Mouse (Mus musculus) cerebellum, adult 18-20 months (tissue): ENCODE data around the gene Syne2.
"Not testable (repeated sequence)": the region's sequence is repeated elsewhere in the genome, so short reads cannot be mapped to it uniquely, and the experiment has no call there.

Source experiments
- DNase-seq, 2 experiments: peaks; one replicate each; pipeline ENCODE4 v3.0.0; 2021

The Syne2 gene

DNA sequence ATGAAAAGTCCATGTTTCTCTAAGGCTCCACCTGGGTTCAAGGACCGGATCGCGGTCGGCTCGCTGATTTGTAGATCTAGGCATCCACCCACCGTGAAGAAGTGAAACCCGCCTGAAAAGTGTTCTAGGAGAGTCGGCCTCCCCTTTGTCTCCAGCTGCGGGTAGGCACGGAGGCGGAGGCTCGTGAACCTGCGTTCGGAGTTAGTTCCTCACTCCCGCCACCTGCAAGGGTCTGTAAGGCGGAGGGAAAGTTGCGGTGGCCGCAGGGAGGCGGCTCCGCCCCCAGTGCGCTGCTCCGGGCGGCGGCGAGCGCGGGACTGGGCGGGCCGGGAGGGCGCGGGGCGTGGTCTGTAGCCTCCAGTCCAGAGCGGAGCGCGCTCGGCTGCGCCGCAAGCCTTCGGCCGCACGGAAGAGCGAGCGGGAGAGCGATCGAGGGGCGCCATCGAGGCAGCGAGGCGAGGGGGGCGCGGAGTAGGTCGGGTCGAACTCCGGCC lies at the start of gene Syne2:
Syne2 (plus strand) TSS at position 176 of the 494 bp plus-strand sequence.
- DNase-seq = peak; percentile 79 to 84

- no peak for DNase-seq
These were observed 46.5 kb upstream of the Syne2 start for GRCm38 (mm10) chr12:75771410-75771809.

DNA sequence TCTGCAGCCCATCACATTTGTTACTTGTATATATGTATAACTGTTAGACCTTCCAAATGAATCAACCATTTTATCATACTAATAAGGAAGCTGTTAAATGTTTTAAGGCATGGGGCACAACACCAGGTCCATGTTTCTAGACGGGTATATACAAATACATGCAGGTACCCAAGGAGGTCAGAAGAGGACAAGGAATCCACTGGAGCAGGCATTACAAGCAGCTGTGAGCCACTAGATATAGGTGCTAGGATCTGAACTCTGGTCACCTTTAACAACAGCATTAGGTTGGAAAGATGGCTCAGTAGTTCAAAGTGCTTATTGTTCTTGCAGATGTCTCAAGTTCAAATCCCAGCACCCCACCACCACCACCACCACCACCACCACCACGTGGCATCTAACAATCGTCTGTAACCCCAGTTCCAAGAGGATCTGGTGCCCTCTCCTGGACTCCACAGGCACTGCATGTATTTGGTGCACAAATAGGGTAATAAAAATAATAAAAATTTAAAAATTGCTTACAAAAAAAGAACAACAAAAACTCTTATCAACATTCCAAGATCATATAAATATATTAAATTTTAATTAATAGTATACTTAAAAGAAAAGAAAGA lies 45.4 kb upstream of the Syne2 start:
- DNase-seq = peak; percentile 26 to 44

DNA sequence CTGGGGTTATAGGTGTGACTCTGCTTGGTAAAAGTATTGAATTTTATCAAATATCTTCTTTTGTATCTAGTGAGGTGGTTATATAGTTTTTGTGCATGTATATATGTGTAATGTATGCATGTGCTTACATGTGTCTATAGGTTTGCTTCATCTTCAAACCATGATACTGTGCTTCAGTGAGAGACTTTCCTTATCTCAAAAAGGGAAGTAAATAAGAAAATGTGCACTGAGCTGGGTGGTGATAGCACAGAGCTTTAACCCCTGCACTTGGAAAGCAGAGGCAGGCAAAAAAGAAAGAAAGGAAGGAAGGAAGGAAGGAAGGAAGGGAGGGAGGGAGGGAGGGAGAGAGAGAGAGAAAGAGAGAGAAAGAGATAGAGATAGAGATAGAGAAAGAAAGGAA lies 36.5 kb upstream of the Syne2 start:
- DNase-seq = no peak

DNA sequence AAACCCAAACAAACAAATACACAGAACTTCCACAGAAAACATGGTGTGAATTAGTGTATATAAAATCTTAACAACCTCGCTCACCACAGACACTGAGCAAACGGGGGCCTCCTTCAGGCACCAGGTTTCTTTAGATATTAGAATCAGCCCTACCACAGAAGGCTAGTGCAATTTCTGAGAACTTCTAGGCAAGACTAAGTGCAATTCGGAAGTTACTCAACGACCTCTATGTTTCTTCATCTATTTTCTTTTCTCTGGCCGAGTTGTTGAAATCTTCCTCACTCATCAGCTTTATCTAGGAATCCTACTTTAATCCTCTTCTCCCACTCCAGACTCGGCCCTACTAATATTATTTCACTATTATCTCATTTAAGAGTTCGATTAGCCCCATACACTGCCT lies 35.9 kb upstream of the Syne2 start:
- no peak for DNase-seq

DNA sequence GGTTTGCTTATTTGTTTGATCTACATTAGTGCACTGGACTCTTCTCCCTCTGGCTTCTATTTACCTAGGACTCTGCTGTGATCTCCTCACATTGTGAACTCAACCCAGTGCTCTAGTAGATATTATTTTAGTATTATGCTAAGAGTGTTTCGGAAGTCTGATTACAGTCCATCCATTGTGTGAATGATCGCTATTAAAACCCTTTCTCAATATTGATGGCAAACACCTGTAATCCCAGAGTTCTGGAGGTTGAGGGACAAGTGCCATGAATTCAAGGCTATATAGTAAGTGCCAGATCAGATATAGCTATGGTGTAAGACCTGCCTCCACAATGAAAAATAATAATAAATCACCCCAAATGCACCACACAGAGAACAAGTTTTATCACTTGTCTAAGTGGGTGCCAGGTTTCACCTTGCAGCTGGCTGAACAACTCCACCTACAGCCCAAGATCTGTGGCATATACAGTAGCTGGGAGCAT lies 33.6 kb upstream of the Syne2 start:
- no peak for DNase-seq

DNA sequence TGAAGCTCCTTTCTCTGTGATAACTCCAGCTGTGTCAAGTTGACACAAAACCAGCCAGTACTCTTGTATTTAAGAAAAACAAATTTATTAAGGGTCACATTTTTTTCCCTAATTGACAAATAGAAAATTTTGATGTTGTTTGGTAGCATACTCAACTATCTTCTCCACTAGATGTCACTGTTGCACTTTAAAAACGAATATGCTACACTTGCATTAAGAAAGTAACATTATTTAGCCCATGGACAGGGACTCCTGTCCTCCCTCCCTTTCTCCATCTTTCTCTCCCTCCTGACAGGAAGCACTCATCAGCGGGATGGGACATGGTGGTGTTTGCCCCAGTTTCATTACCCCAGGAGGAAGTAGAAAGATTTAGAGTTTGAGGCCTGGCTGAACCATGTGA lies 31.3 kb upstream of the Syne2 start:
- DNase-seq = not testable (repeated sequence)

DNA sequence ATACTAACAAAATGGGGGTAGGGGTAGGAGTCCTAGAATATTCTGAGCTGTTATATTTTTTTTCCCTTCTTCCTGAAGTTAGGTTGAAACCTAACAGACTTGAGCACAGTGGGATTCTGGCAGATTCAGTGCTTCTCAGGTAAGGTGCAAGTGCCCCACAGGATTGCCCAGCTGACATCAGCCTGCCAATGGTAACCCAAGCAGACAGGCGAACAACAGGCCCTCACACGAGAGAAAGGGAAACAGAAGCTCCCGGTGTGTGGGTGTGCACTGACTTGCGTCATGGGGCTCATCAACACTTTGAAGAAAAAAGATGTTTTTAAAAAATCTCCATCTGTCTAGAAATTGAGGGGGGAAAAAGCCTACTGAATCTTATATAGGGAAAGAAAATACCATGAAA lies 28.5 kb upstream of the Syne2 start:
- peak; percentile 72 to 84 for DNase-seq

DNA sequence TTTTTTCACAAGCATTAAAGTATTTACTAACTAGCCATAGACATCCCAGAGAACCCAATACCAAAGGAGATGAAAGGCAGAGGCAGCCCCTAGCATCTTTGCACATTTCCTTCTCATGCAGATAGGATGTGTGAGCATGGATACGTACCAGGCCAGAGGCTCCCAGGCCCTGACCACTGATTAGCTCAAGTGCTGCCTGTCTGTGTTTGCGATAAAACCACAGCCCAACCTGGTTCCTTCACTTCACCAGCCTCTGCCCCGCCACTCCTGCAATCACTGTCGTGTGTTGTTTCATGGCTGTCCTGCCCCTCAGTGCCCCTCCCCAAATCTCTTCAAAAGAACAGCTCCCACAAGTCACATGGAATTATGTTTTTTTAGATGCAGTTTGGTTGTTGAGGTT lies 23.4 kb upstream of the Syne2 start:
- no peak for DNase-seq

- DNase-seq = no peak
These were observed 21.4 kb upstream of the Syne2 start for GRCm38 (mm10) chr12:75796510-75796909.

GRCm38 (mm10) chr12:75806281-75806680 lies 11.7 kb upstream of the Syne2 start:
- DNase-seq = peak; percentile 28

GRCm38 (mm10) chr12:75813766-75814165 lies 4.2 kb upstream of the Syne2 start:
- no peak for DNase-seq

- no peak for DNase-seq
These were observed 3.4 kb upstream of the Syne2 start for GRCm38 (mm10) chr12:75814551-75814950.

GRCm38 (mm10) chr12:75816981-75817856 lies 715 bp upstream of the Syne2 start:
- no peak for DNase-seq

DNA sequence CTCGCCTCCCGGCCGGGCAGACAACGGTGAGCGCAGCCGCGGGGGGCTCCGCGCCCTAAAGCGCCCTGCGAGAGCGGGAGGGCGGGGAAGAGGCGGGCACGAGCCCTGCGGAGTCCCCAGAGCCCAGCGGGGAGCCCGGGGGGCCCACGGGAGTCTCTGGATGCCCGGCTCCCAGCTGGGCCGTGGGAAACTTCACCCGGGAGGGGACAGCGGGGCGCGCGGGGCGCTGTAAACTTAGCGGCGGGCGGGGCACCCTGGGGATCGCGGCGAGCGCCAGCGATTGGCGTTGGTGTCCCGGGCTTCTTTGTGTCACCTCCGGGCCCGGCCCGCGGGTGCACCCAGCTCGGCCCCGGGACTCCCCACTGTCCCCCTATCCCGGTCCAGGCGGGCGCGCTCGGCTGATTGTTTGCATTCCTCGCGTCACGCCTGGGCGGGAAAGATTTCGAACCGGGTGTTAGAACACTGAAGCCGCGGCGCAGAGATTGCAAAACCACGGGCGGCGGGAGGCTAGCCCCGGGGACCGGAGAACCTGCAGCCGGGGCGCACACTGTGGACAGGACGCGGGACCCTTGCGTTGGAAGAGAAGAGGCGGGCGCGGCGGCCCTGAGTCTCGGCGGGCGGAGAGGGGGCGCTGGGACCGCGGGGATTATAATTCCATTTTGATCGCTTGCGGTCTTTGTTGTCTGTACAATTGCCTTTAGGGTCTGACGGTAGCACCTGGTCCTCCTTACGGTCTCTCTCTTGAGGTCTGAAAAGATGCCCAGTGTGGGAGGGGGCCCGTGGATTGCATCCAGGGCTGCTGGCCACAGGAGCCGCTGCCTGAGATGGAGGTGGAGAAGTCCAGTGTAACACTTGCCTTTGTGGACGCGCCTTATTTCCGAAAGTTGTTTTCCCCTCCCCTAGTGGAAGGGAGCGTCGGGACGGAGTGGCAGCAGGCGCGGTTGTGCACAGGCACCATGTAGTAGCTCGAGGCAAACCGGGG lies 810 bp downstream of the Syne2 start:
- DNase-seq = peak; percentile 51 to 61

- no peak for DNase-seq
These were observed 1.5 kb downstream of the Syne2 start for GRCm38 (mm10) chr12:75819481-75819880.

DNA sequence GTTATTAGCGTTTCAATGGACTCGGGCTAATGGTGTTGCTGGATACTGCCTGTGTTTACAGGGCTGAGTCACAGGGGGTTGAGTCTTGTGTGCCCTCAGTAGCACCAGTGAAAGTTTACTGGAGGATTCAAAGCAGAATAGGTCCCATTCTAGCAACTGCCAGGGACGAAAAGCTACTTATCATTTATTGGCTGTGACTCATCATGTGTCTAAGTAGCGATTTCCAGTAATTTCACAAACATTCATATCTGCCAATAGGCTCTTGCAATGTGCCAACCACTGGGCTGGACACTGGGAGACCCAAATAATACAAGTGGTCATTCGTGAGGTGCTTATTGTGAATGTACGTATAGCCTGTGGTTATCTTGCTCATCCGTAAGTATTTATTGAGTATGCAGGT lies 2.3 kb downstream of the Syne2 start:
- no peak for DNase-seq

DNA sequence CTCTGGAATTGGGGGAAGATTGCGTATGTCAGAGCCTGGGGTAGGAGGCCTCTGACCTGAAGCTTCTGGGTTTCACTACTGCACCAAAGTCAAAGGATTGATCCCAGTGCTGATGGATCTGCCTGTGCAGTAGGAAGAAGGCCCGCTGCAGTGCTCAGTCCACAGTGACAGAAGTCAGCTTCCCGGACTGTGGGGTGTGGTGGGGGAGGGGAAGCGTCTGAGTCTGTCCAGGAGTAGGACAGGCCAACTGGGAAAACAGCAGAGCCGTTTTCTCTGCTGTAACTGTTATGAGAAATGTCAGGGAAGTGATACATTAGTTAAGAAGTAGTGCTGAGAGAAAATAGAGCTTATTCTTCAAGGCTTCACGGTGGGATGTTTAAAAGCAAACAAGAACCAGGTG lies 4.2 kb downstream of the Syne2 start:
- peak in 1 of 2 experiments; percentile 22 for DNase-seq

- DNase-seq = no peak
These were observed 5.5 kb downstream of the Syne2 start for GRCm38 (mm10) chr12:75823475-75823874.

DNA sequence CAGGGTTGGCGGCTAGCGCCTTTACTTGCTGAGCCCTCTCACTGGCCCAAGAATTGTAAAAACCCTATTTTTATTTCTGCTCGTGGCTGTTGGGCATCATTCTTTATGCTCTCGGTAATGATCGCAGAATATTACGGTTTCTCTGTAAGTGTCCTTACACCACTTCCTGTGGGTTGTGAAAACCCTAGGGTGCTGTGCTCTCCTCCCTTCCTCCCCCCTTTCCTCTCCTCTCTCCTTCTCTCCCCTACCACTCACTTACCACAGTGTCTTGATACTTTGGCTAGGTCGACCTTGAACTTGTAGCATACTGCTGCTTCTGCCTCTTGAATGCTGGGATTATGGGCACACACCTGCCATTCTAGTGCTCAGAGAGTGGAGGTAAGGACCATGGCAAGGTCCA lies 7.5 kb downstream of the Syne2 start:
- DNase-seq = no peak

- DNase-seq = no peak
These were observed 8.9 kb downstream of the Syne2 start for GRCm38 (mm10) chr12:75826699-75827353.

- DNase-seq = no peak
These were observed 9.8 kb downstream of the Syne2 start for GRCm38 (mm10) chr12:75827751-75828150.
